Mouse (Mus musculus): ENCODE results near the gene Bod1. TPM values are rescaled to one million over a fixed set of nuclear protein-coding genes. Genes with fewer than 3 reads are reported as not detected.

Bod1 gene
- polyA plus RNA-seq, 1 experiment = 0.10 TPM

DNA sequence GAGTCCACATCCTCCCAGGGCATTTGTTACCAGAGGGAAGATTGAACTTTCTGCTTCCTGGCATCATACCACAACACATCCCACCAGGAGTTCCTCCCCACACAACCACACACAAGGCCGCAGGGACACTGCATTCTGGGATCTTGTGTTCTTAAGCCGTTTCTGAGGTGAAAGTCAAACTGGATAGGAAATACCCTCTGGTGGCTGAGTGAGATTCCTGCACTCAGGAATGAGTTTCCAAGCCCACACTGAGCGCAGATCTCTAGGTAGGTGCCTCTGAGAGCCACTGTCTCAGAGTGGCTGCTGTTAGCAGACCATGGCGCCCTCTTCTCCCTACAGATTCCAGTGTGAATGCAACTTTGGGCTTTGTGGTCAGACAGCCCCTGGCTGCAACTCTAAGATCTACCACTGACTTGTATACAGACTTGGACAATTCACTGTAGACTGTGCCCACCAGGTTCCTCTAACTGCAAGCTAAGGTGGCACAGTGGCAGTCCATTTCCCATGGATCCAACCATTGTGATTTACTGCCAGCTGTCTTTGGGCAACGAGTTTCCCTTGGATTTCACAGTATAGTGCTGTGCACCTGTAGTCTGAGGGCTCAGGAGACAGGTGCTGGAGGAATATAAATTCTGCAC, 14.4 kb downstream of the Bod1 start:
- Histone ChIP-seq H3K9me3 (ENCODE audit: control insufficient read depth, low read length) (peaks cover 2% of the 10 kb centered on the region), H3K36me3 (ENCODE audit: control insufficient read depth) (no peaks in the 10 kb centered on the region), H3K4me3 (replicated peaks) (no peak overlapping the region), H3K27me3 (ENCODE audit: control insufficient read depth) (no peaks in the 10 kb centered on the region), H3K4me1 (ENCODE audit: control insufficient read depth) (no peaks in the 10 kb centered on the region)
- no peak for TF ChIP-seq TAL1 (IDR thresholded peaks at IDR 0.05; ENCODE audit: low read length)
- no peak for TF ChIP-seq GATA1 (IDR thresholded peaks at IDR 0.05; ENCODE audit: low read length)

- Histone ChIP-seq H3K36me3 (ENCODE audit: control insufficient read depth) (no peaks in the 10 kb centered on the region), H3K27me3 (ENCODE audit: control insufficient read depth) (no peaks in the 10 kb centered on the region), H3K4me1 (ENCODE audit: control insufficient read depth) (no peaks in the 10 kb centered on the region), H3K4me3 (replicated peaks) (no peak overlapping the region), H3K9me3 (ENCODE audit: control insufficient read depth, low read length) (peaks cover 2% of the 10 kb centered on the region)
- no peak for TF ChIP-seq TAL1 (IDR thresholded peaks at IDR 0.05; ENCODE audit: low read length)
Observed at GRCm38 (mm10) chr11:31649507-31649906, 22.2 kb downstream of the Bod1 start.

GRCm38 (mm10) chr11:31647268-31647667, 24.4 kb downstream of the Bod1 start:
- no peaks in the 10 kb centered on the region for H3K9me3 ChIP-seq (ENCODE audit: control insufficient read depth, low read length)
- H3K4me1 ChIP-seq (ENCODE audit: control insufficient read depth) = no peaks in the 10 kb centered on the region
- TF ChIP-seq GATA1 (IDR thresholded peaks at IDR 0.05; ENCODE audit: low read length) = no peak
- no peak for TF ChIP-seq TAL1 (IDR thresholded peaks at IDR 0.05; ENCODE audit: low read length)
- no peak overlapping the region for H3K4me3 ChIP-seq (replicated peaks)
- H3K27me3 ChIP-seq (ENCODE audit: control insufficient read depth) = no peaks in the 10 kb centered on the region
- no peaks in the 10 kb centered on the region for H3K36me3 ChIP-seq (ENCODE audit: control insufficient read depth)

DNA sequence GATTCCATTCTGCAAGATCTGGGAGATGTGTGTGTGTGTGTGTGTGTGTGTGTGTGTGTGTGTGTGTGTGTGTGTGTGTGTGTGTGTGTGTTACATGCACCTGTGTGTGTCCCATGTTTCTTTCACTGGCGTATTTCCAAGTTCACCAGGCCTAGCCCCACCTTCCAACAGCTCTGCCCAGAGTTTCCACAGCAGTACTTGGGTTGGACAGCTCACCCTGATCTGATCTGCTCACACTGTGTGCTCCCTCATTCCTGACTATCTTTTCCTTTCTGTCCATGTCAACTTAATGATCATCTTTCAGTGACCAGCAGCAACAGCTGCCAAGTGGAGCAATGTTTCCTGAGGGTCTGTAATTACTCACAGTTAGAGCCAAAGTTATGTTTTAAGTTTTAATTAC, 25.1 kb downstream of the Bod1 start:
- no peaks in the 10 kb centered on the region for H3K36me3 ChIP-seq (ENCODE audit: control insufficient read depth)
- TF ChIP-seq TAL1 (IDR thresholded peaks at IDR 0.05; ENCODE audit: low read length) (no peak), GATA1 (IDR thresholded peaks at IDR 0.05; ENCODE audit: low read length) (no peak)
- no peaks in the 10 kb centered on the region for H3K9me3 ChIP-seq (ENCODE audit: control insufficient read depth, low read length)
- no peaks in the 10 kb centered on the region for H3K27me3 ChIP-seq (ENCODE audit: control insufficient read depth)
- H3K4me3 ChIP-seq (replicated peaks) = no peak overlapping the region
- no peaks in the 10 kb centered on the region for H3K4me1 ChIP-seq (ENCODE audit: control insufficient read depth)

DNA sequence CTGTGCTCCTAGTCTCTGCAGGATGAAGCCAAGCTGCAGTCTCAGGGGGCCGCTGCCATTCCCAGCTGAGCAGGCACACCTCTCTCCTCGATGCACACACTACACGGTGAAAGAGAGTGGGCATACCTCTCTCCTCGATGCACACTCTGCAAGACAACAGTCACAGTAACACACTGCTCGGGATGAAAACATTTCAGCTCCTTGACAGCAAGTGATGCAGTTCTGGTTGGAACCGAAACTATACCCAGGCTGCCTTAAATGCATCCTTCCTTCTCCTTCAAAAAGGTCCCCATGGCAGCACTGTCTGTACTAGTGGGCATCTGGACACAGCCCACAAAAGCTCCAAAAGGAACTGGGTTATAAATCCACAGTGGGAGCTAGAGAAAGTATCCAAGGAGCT, 28.6 kb downstream of the Bod1 start:
- H3K27me3 ChIP-seq (ENCODE audit: control insufficient read depth) = no peaks in the 10 kb centered on the region
- TF ChIP-seq TAL1 (IDR thresholded peaks at IDR 0.05; ENCODE audit: low read length) (no peak), GATA1 (IDR thresholded peaks at IDR 0.05; ENCODE audit: low read length) (no peak)
- H3K36me3 ChIP-seq (ENCODE audit: control insufficient read depth) = no peaks in the 10 kb centered on the region
- no peaks in the 10 kb centered on the region; the same call in 1 of the 2 replicates for H3K9me3 ChIP-seq (ENCODE audit: control insufficient read depth, low read length)
- H3K4me3 ChIP-seq (replicated peaks) = no peak overlapping the region
- no peaks in the 10 kb centered on the region for H3K4me1 ChIP-seq (ENCODE audit: control insufficient read depth)

DNA sequence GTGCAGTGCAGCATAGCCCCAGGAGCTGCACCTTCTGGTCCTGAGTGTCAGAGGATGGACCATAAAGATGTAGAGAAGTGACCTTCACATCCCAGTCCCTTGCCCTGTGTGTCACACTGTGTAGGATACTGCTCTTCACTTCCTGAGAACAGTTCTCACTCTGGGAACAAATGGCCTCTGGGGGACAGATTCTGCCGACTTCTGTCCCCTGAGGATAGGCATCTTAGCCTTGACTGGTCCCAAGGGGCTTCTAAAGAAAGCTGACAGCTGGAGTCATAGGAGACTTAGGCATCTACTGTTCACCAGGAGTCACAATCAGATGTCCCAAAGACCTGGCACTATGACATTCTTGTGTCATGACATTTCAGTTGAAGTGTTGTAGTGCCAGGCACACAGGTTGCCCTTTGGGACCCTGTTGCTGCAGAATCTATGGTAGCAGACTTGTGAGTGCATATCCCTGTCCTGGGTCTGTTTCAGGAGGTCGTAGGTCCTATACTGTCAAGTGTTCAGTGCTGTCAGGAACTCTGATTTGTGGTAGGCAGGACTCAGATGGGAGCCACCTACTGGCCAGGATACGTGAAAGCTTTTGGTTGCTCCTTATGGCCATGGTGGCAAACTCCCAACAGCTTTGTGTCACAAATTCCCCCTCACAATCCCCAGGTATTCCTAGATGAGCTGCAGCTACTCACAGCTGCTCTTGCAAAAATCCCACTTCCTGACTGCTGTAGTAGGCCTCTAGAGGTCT, 30.4 kb downstream of the Bod1 start:
- H3K27me3 ChIP-seq (ENCODE audit: control insufficient read depth) = no peaks in the 10 kb centered on the region
- no peaks in the 10 kb centered on the region for H3K4me1 ChIP-seq (ENCODE audit: control insufficient read depth)
- no peak for TF ChIP-seq GATA1 (IDR thresholded peaks at IDR 0.05; ENCODE audit: low read length)
- TF ChIP-seq TAL1 (IDR thresholded peaks at IDR 0.05; ENCODE audit: low read length) = no peak
- no peaks in the 10 kb centered on the region for H3K36me3 ChIP-seq (ENCODE audit: control insufficient read depth)
- no peak overlapping the region for H3K4me3 ChIP-seq (replicated peaks)
- H3K9me3 ChIP-seq (ENCODE audit: control insufficient read depth, low read length) = no peaks in the 10 kb centered on the region; the same call in 1 of the 2 replicates

GRCm38 (mm10) chr11:31640187-31640586, 31.5 kb downstream of the Bod1 start:
- Histone ChIP-seq H3K4me1 (ENCODE audit: control insufficient read depth) (no peaks in the 10 kb centered on the region), H3K9me3 (ENCODE audit: control insufficient read depth, low read length) (no peaks in the 10 kb centered on the region; the same call in 1 of the 2 replicates), H3K36me3 (ENCODE audit: control insufficient read depth) (no peaks in the 10 kb centered on the region), H3K27me3 (ENCODE audit: control insufficient read depth) (no peaks in the 10 kb centered on the region), H3K4me3 (replicated peaks) (no peak overlapping the region)
- no peak for TF ChIP-seq TAL1 (IDR thresholded peaks at IDR 0.05; ENCODE audit: low read length)
- no peak for TF ChIP-seq GATA1 (IDR thresholded peaks at IDR 0.05; ENCODE audit: low read length)

GRCm38 (mm10) chr11:31637788-31638373, 33.8 kb downstream of the Bod1 start:
- TF ChIP-seq TAL1 (IDR thresholded peaks at IDR 0.05; ENCODE audit: low read length) = no peak

GRCm38 (mm10) chr11:31628700-31629099, 43.0 kb downstream of the Bod1 start:
- no peak overlapping the region for H3K4me3 ChIP-seq (replicated peaks)
- H3K4me1 ChIP-seq (ENCODE audit: control insufficient read depth) = no peaks in the 10 kb centered on the region
- H3K36me3 ChIP-seq (ENCODE audit: control insufficient read depth) = no peaks in the 10 kb centered on the region
- H3K27me3 ChIP-seq (ENCODE audit: control insufficient read depth) = no peaks in the 10 kb centered on the region
- TF ChIP-seq TAL1 (IDR thresholded peaks at IDR 0.05; ENCODE audit: low read length) (no peak), GATA1 (IDR thresholded peaks at IDR 0.05; ENCODE audit: low read length) (no peak)
- no peaks in the 10 kb centered on the region for H3K9me3 ChIP-seq (ENCODE audit: control insufficient read depth, low read length)

More at GRCm38 (mm10) chr11:31637788-31638373, 33.8 kb downstream of the Bod1 start:
- H3K4me3 ChIP-seq (replicated peaks) = no peak overlapping the region
- H3K9me3 ChIP-seq (ENCODE audit: control insufficient read depth, low read length) = no peaks in the 10 kb centered on the region; the same call in 1 of the 2 replicates
- no peaks in the 10 kb centered on the region for H3K27me3 ChIP-seq (ENCODE audit: control insufficient read depth)
- no peaks in the 10 kb centered on the region for H3K4me1 ChIP-seq (ENCODE audit: control insufficient read depth)
- no peaks in the 10 kb centered on the region for H3K36me3 ChIP-seq (ENCODE audit: control insufficient read depth)
